22 mouse cellular contexts compared by ENCODE assay signal in the genomic region with DNA sequence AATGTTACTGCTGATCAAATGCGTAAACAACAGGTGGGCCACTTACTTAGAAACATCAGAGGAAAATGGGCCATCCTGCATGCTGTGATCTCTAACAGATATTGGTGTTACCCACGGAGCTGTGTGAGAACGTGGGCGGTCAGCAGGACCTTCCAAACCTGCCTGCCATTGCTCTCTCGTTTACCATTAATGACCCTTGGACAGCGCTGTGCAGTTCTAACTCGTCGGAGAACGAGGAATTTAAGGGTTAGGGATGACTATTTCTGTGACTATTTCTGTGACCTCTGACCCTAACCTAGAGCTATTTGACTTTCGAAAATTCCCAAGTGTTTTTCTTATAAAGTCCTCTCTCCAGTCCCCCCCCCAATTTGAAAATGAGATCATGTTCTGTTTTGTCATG. TPM values are rescaled to one million over a fixed set of nuclear protein-coding genes. Genes with fewer than 3 reads are reported as not detected.
DNase-seq lines count a peak whose midpoint lies in the region; ATAC-seq lines count a peak whose summit lies in the region.
"Had no signal": no experiment of that assay in that cellular context is flagged by ENCODE, and none has a peak within 500 bp of the region (broad histone marks: within the 10 kb centered on the region; RNA-seq: fewer than 3 reads in every experiment).

No protein-coding gene starts in this region.

- H3K36me3 ChIP-seq in hindbrain, embryonic 10.5 days = peaks cover 14% of the 10 kb centered on the region; the same call in 1 of the 2 replicates
- H3K36me3 ChIP-seq in hindbrain, embryonic 12.5 days = no peaks in the 10 kb centered on the region
- H3K36me3 ChIP-seq in liver, embryonic 11.5 days (ENCODE audit: control insufficient read depth, insufficient read depth, low read length) = no peaks in the 10 kb centered on the region
- no peaks in the 10 kb centered on the region for H3K36me3 ChIP-seq in liver, embryonic 12.5 days
- H3K36me3 ChIP-seq in liver, embryonic 15.5 days (replicated peaks) = no peaks in the 10 kb centered on the region
- H3K36me3 ChIP-seq: forebrain, embryonic 10.5 days; heart, embryonic 12.5 days; heart, embryonic 15.5 days; hindbrain, embryonic 15.5 days had no signal

- 54% methylated on average over 10 of the region's 10 CpGs for WGBS in hindbrain, embryonic 10.5 days
- WGBS in hindbrain, embryonic 12.5 days = 58% methylated on average over 10 of the region's 10 CpGs
- WGBS in liver, embryonic 11.5 days = 66% methylated on average over 10 of the region's 10 CpGs
- WGBS in liver, embryonic 12.5 days (ENCODE audit: insufficient replicate concordance) = 69% methylated on average over 10 of the region's 10 CpGs
- whole genome bisulfite sequencing in liver, embryonic 15.5 days (ENCODE audit: insufficient replicate concordance) = 56% methylated on average over 10 of the region's 10 CpGs

- H3K4me3 ChIP-seq in hindbrain, embryonic 10.5 days = no peak overlapping the region
- no peak overlapping the region for H3K4me3 ChIP-seq in hindbrain, embryonic 12.5 days
- H3K4me3 ChIP-seq in liver, embryonic 11.5 days (ENCODE audit: low read depth, low read length) = no peak overlapping the region
- no peak overlapping the region for H3K4me3 ChIP-seq in liver, embryonic 12.5 days
- no peak overlapping the region for H3K4me3 ChIP-seq in liver, embryonic 15.5 days (replicated peaks)
- H3K4me3 ChIP-seq: forebrain, embryonic 10.5 days; forebrain, embryonic 13.5 days; heart, embryonic 12.5 days; heart, embryonic 15.5 days; hindbrain, embryonic 15.5 days had no signal

- ATAC-seq in hindbrain, embryonic 12.5 days (ENCODE audit: low FRiP score) = no peak
- 0 out of 2 replicates have a peak, but pooled peaks have one; percentile 31 for ATAC-seq in liver, embryonic 11.5 days (replicated peaks; ENCODE audit: low FRiP score)
- ATAC-seq in liver, embryonic 12.5 days = no peak
- peak; percentile 66; the same call in 1 of the 2 replicates for ATAC-seq in liver, embryonic 15.5 days (ENCODE audit: insufficient read depth)
- ATAC-seq: activated CD4-positive, CD25-positive, alpha-beta regulatory T cell, adult 4 months; forebrain, embryonic 13.5 days had no signal

- intact Hi-C loops in gastrocnemius, postnatal 14 days (cut with DNase I; ENCODE audit: low total_unique reads) = no loop called here

- peaks cover 49% of the 10 kb centered on the region for H3K4me1 ChIP-seq in hindbrain, embryonic 10.5 days (replicated peaks)
- peaks cover 27% of the 10 kb centered on the region for H3K4me1 ChIP-seq in hindbrain, embryonic 12.5 days
- H3K4me1 ChIP-seq in liver, embryonic 11.5 days (replicated peaks; ENCODE audit: control insufficient read depth, insufficient read depth, low read length) = peaks cover 3% of the 10 kb centered on the region; the same call in 1 of the 2 replicates
- peaks cover 8% of the 10 kb centered on the region for H3K4me1 ChIP-seq in liver, embryonic 12.5 days
- 0 out of 2 replicates have a peak, but pooled peaks cover 4% of the 10 kb centered on the region for H3K4me1 ChIP-seq in liver, embryonic 15.5 days (replicated peaks)

- H3K27ac ChIP-seq in hindbrain, embryonic 10.5 days = 0 out of 2 replicates have a peak overlapping the region, but pooled peaks have one; percentile 69
- no peak overlapping the region for H3K27ac ChIP-seq in hindbrain, embryonic 12.5 days
- H3K27ac ChIP-seq in liver, embryonic 11.5 days (ENCODE audit: low read depth, low read length) = no peak overlapping the region
- no peak overlapping the region for H3K27ac ChIP-seq in liver, embryonic 12.5 days
- 0 out of 2 replicates have a peak overlapping the region, but pooled peaks have one; percentile 29 for H3K27ac ChIP-seq in liver, embryonic 15.5 days (replicated peaks)
- H3K27ac ChIP-seq: forebrain, embryonic 13.5 days; heart, embryonic 15.5 days; hindbrain, embryonic 15.5 days had no signal

- H3K9me3 ChIP-seq in hindbrain, embryonic 10.5 days = no peaks in the 10 kb centered on the region
- no peaks in the 10 kb centered on the region for H3K9me3 ChIP-seq in hindbrain, embryonic 12.5 days (replicated peaks)
- H3K9me3 ChIP-seq in liver, embryonic 11.5 days (ENCODE audit: control insufficient read depth, low read length) = no peaks in the 10 kb centered on the region
- H3K9me3 ChIP-seq in liver, embryonic 12.5 days (replicated peaks) = no peaks in the 10 kb centered on the region
- no peaks in the 10 kb centered on the region for H3K9me3 ChIP-seq in liver, embryonic 15.5 days (replicated peaks)
- H3K9me3 ChIP-seq: forebrain, embryonic 10.5 days; forebrain, embryonic 13.5 days; heart, embryonic 12.5 days; heart, embryonic 15.5 days; hindbrain, embryonic 15.5 days had no signal

- no peaks in the 10 kb centered on the region for H3K27me3 ChIP-seq in hindbrain, embryonic 10.5 days (ENCODE audit: insufficient read depth, poor library complexity, severe bottlenecking)
- H3K27me3 ChIP-seq in hindbrain, embryonic 12.5 days = 0 out of 2 replicates have a peak, but pooled peaks cover 2% of the 10 kb centered on the region
- H3K27me3 ChIP-seq in liver, embryonic 11.5 days (replicated peaks; ENCODE audit: control insufficient read depth, insufficient read depth, low read length) = no peaks in the 10 kb centered on the region
- H3K27me3 ChIP-seq in liver, embryonic 12.5 days (replicated peaks) = no peaks in the 10 kb centered on the region
- H3K27me3 ChIP-seq in liver, embryonic 15.5 days = no peaks in the 10 kb centered on the region
- H3K27me3 ChIP-seq: forebrain, embryonic 13.5 days; hindbrain, embryonic 15.5 days had no signal

- no peak overlapping the region for H3K9ac ChIP-seq in hindbrain, embryonic 12.5 days
- no peak overlapping the region for H3K9ac ChIP-seq in liver, embryonic 11.5 days (ENCODE audit: low read depth, low read length)
- no peak overlapping the region for H3K9ac ChIP-seq in liver, embryonic 12.5 days
- H3K9ac ChIP-seq in liver, embryonic 15.5 days = no peak overlapping the region
- H3K9ac ChIP-seq: heart, embryonic 12.5 days; heart, embryonic 15.5 days; hindbrain, embryonic 15.5 days had no signal

- no peak overlapping the region for H3K4me2 ChIP-seq in hindbrain, embryonic 12.5 days (replicated peaks)
- H3K4me2 ChIP-seq in liver, embryonic 11.5 days = no peak overlapping the region
- H3K4me2 ChIP-seq in liver, embryonic 12.5 days = no peak overlapping the region
- no peak overlapping the region for H3K4me2 ChIP-seq in liver, embryonic 15.5 days
- H3K4me2 ChIP-seq: forebrain, embryonic 13.5 days; heart, embryonic 15.5 days; hindbrain, embryonic 15.5 days had no signal

- DNase-seq in hindbrain, embryonic 10.5 days (ENCODE audit: low spot score) = no peak
- no peak for DNase-seq in liver, embryonic 11.5 days (ENCODE audit: low spot score)
- peak; percentile 60 for DNase-seq in yolk sac, embryonic 10.5 days (ENCODE audit: low spot score)
- DNase-seq in gastrocnemius, postnatal 14 days = no peak
- DNase-seq: adrenal gland, postnatal 10 days; adrenal gland, postnatal 36 days; cerebellum, adult 18-20 months; cerebellum, adult 9-10 months; cerebellum, postnatal 14 days; gastrocnemius, postnatal 25 days; heart, adult 18-20 months; heart, postnatal 10 days; heart, postnatal 36 days had no signal

RNA-seq across cellular contexts. Expression of gene Peli2, which starts 22.1 kb away (rescaled TPM):
- 16.0 and 16.9 TPM in 2 replicates for polyA plus RNA-seq in hindbrain, embryonic 10.5 days (2016; fragmentation: Nextera tagmentation; extraction: Ambion mirVana)
- 15.3 and 18.0 TPM in 2 replicates for polyA plus RNA-seq in hindbrain, embryonic 12.5 days (2016; fragmentation: Nextera tagmentation; extraction: Ambion mirVana)
- polyA plus RNA-seq in liver, embryonic 11.5 days (2014; fragmentation: Nextera tagmentation; extraction: Ambion mirVana) = 3.1 TPM in 2 replicates
- 1.7 and 1.8 TPM in 2 replicates for polyA plus RNA-seq in liver, embryonic 12.5 days (2016; fragmentation: Nextera tagmentation; extraction: Ambion mirVana)
- polyA plus RNA-seq in liver, embryonic 15.5 days (2015; fragmentation: Nextera tagmentation; extraction: Ambion mirVana) = 1.1 and 1.8 TPM in 2 replicates
- 10 to 100 TPM; 12.9 to 16.3 TPM for total RNA-seq in gastrocnemius, postnatal 14 days (2021)

Comparison
In these comparisons a context has a peak if more than half of its experiments do, and no peak if none do; other contexts are left out.
1. H3K27ac ChIP-seq: peak in hindbrain, embryonic 10.5 days (single experiment) and liver, embryonic 15.5 days (single experiment); none in hindbrain, embryonic 12.5 days (single experiment), liver, embryonic 11.5 days (single experiment) and liver, embryonic 12.5 days (single experiment).
2. ATAC-seq: peak in liver, embryonic 11.5 days (single experiment) and liver, embryonic 15.5 days (single experiment); none in hindbrain, embryonic 12.5 days (single experiment) and liver, embryonic 12.5 days (single experiment).